8 mouse cellular contexts compared by ENCODE assay signal in genomic region chr3:107260956-107261850, GRCm38 (mm10). TPM values are rescaled to one million over a fixed set of nuclear protein-coding genes. Genes with fewer than 3 reads are reported as not detected.
DNase-seq lines count a peak whose midpoint lies in the region; ATAC-seq and TF ChIP-seq lines count a peak whose summit lies in the region.
"Had no signal": no experiment of that assay in that cellular context is flagged by ENCODE, and none has a peak within 500 bp of the region (broad histone marks: within the 10 kb centered on the region; RNA-seq: fewer than 3 reads in every experiment).

No protein-coding gene starts in this region.

- H3K4me2 ChIP-seq in embryonic facial prominence, embryonic 14.5 days (ENCODE audit: low read depth, low read length): no peak overlapping the region
- H3K4me2 ChIP-seq in heart, postnatal 0 days (ENCODE audit: low read depth, low read length): no peak overlapping the region
- no peak overlapping the region for H3K4me2 ChIP-seq in limb, embryonic 13.5 days (replicated peaks)

- H3K9ac ChIP-seq in embryonic facial prominence, embryonic 14.5 days (ENCODE audit: low read depth, low read length): no peak overlapping the region
- H3K9ac ChIP-seq in heart, postnatal 0 days (replicated peaks; ENCODE audit: low read depth, low read length): no peak overlapping the region
- peak overlapping the region; percentile 35; the same call in 1 of the 2 replicates for H3K9ac ChIP-seq in limb, embryonic 13.5 days

- DNase-seq in right cerebral cortex, adult 18-20 months: peak; percentile 43
- no peak for DNase-seq in right cerebral cortex, postnatal 14 days
- no peak for DNase-seq in embryonic facial prominence, embryonic 14.5 days (ENCODE audit: low spot score)
- DNase-seq in heart, postnatal 0 days (ENCODE audit: low spot score): no peak
- peak; percentile 48 for DNase-seq in thymus, postnatal 0 days (ENCODE audit: low spot score)
- DNase-seq in lung, postnatal 36 days: no peak

- H3K4me3 ChIP-seq in embryonic facial prominence, embryonic 14.5 days (ENCODE audit: low read depth, low read length): no peak overlapping the region
- H3K4me3 ChIP-seq in heart, postnatal 0 days (ENCODE audit: low read depth, low read length): no peak overlapping the region
- H3K4me3 ChIP-seq in limb, embryonic 13.5 days: no peak overlapping the region

- H3K27ac ChIP-seq in embryonic facial prominence, embryonic 14.5 days (replicated peaks; ENCODE audit: low read depth, low read length): 0 out of 2 replicates have a peak overlapping the region, but pooled peaks have one; percentile 21
- peak overlapping the region; percentile 4; the same call in 1 of the 2 replicates for H3K27ac ChIP-seq in heart, postnatal 0 days (ENCODE audit: low read depth)
- peak overlapping the region; percentile 6; the same call in 1 of the 2 replicates for H3K27ac ChIP-seq in limb, embryonic 13.5 days

- ATAC-seq in embryonic facial prominence, embryonic 14.5 days (ENCODE audit: low read depth): peak; percentile 62; the same call in 1 of the 2 replicates
- no peak for ATAC-seq in heart, postnatal 0 days (ENCODE audit: insufficient read depth, low read depth)
- no peak for ATAC-seq in limb, embryonic 13.5 days (ENCODE audit: low FRiP score, low read depth)

- H3K9me3 ChIP-seq in embryonic facial prominence, embryonic 14.5 days (ENCODE audit: control insufficient read depth, low read length): no peaks in the 10 kb centered on the region
- H3K9me3 ChIP-seq in heart, postnatal 0 days (replicated peaks; ENCODE audit: control insufficient read depth, low read length): no peaks in the 10 kb centered on the region
- H3K9me3 ChIP-seq in limb, embryonic 13.5 days: no peaks in the 10 kb centered on the region

- no peaks in the 10 kb centered on the region for H3K36me3 ChIP-seq in embryonic facial prominence, embryonic 14.5 days (ENCODE audit: control insufficient read depth, insufficient read depth, low read length)
- H3K36me3 ChIP-seq in heart, postnatal 0 days (replicated peaks; ENCODE audit: control insufficient read depth, insufficient read depth, low read length): no peaks in the 10 kb centered on the region
- no peaks in the 10 kb centered on the region for H3K36me3 ChIP-seq in limb, embryonic 13.5 days

- no peaks in the 10 kb centered on the region for H3K27me3 ChIP-seq in embryonic facial prominence, embryonic 14.5 days (replicated peaks; ENCODE audit: control insufficient read depth, insufficient read depth, low read length)
- no peaks in the 10 kb centered on the region for H3K27me3 ChIP-seq in heart, postnatal 0 days (ENCODE audit: control insufficient read depth, insufficient read depth, low read length)
- H3K27me3 ChIP-seq in limb, embryonic 13.5 days: no peaks in the 10 kb centered on the region

- no peak for TF ChIP-seq CTCF in heart, postnatal 0 days (IDR thresholded peaks at IDR 0.05; ENCODE audit: low read depth)

- 0 out of 2 replicates have a peak, but pooled peaks cover 6% of the 10 kb centered on the region for H3K4me1 ChIP-seq in embryonic facial prominence, embryonic 14.5 days (ENCODE audit: control insufficient read depth, insufficient read depth, low read length)
- H3K4me1 ChIP-seq in heart, postnatal 0 days (ENCODE audit: control insufficient read depth, insufficient read depth): no peaks in the 10 kb centered on the region
- peaks cover 16% of the 10 kb centered on the region for H3K4me1 ChIP-seq in limb, embryonic 13.5 days

- 36% methylated on average over 8 of the region's 8 CpGs for WGBS in embryonic facial prominence, embryonic 14.5 days
- 54% methylated on average over 8 of the region's 8 CpGs for WGBS in heart, postnatal 0 days
- 28% methylated on average over 8 of the region's 8 CpGs for WGBS in limb, embryonic 13.5 days

- TF ChIP-seq EP300 in heart, postnatal 0 days (IDR thresholded peaks at IDR 0.05; ENCODE audit: low read depth): no peak

RNA-seq across cellular contexts. Expression of gene Lamtor5, which starts 17.5 kb away (rescaled TPM):
- 182 and 192 TPM in 2 replicates for polyA plus RNA-seq in embryonic facial prominence, embryonic 14.5 days (2014; fragmentation: Nextera tagmentation; extraction: Ambion mirVana)
- 114 and 126 TPM in 2 replicates for total RNA-seq in heart, postnatal 0 days (2014; rRNA removed; ENCODE audit: low replicate concordance)
- polyA plus RNA-seq in heart, postnatal 0 days (2015; fragmentation: Nextera tagmentation; extraction: Ambion mirVana): 187 and 193 TPM in 2 replicates
- 184 and 190 TPM in 2 replicates for polyA plus RNA-seq in limb, embryonic 13.5 days (2015; fragmentation: Nextera tagmentation; extraction: Ambion mirVana)
- 250 and 260 TPM in 2 replicates for polyA plus RNA-seq in thymus, postnatal 0 days (2015; fragmentation: Nextera tagmentation; extraction: Ambion mirVana)

RNA-seq across cellular contexts. Expression of gene Prok1, which starts 21.7 kb away (rescaled TPM):
- polyA plus RNA-seq in embryonic facial prominence, embryonic 14.5 days (2014; fragmentation: Nextera tagmentation; extraction: Ambion mirVana): 0.14 TPM in 1 of 2 replicates, not detected in the other
- total RNA-seq in heart, postnatal 0 days (2014; rRNA removed; ENCODE audit: low replicate concordance): not detected in 2 replicates
- polyA plus RNA-seq in heart, postnatal 0 days (2015; fragmentation: Nextera tagmentation; extraction: Ambion mirVana): not detected in 2 replicates
- polyA plus RNA-seq in limb, embryonic 13.5 days (2015; fragmentation: Nextera tagmentation; extraction: Ambion mirVana): 0.08 TPM in 2 replicates
- polyA plus RNA-seq in thymus, postnatal 0 days (2015; fragmentation: Nextera tagmentation; extraction: Ambion mirVana): 0.08 and 0.22 TPM in 2 replicates
- total RNA-seq: hematopoietic stem cell, adult 5-6 weeks had no signal

RNA-seq across cellular contexts. Expression of gene Slc16a4, which starts 29.8 kb away (rescaled TPM):
- polyA plus RNA-seq in embryonic facial prominence, embryonic 14.5 days (2014; fragmentation: Nextera tagmentation; extraction: Ambion mirVana): 6.5 and 8.0 TPM in 2 replicates
- 2.1 TPM in 1 of 2 replicates, not detected in the other for total RNA-seq in heart, postnatal 0 days (2014; rRNA removed; ENCODE audit: low replicate concordance)
- polyA plus RNA-seq in heart, postnatal 0 days (2015; fragmentation: Nextera tagmentation; extraction: Ambion mirVana): 0.90 and 0.91 TPM in 2 replicates
- 10.6 and 11.0 TPM in 2 replicates for polyA plus RNA-seq in limb, embryonic 13.5 days (2015; fragmentation: Nextera tagmentation; extraction: Ambion mirVana)
- polyA plus RNA-seq in thymus, postnatal 0 days (2015; fragmentation: Nextera tagmentation; extraction: Ambion mirVana): 0.51 and 0.92 TPM in 2 replicates
- total RNA-seq: hematopoietic stem cell, adult 5-6 weeks had no signal

RNA-seq across cellular contexts. Expression of gene A630076J17Rik, which starts 30.8 kb away (rescaled TPM):
- not detected in 2 replicates for polyA plus RNA-seq in embryonic facial prominence, embryonic 14.5 days (2014; fragmentation: Nextera tagmentation; extraction: Ambion mirVana)
- total RNA-seq in heart, postnatal 0 days (2014; rRNA removed; ENCODE audit: low replicate concordance): 0.15 TPM in 1 of 2 replicates, not detected in the other
- polyA plus RNA-seq in heart, postnatal 0 days (2015; fragmentation: Nextera tagmentation; extraction: Ambion mirVana): 0.11 and 0.25 TPM in 2 replicates
- not detected in 2 replicates for polyA plus RNA-seq in limb, embryonic 13.5 days (2015; fragmentation: Nextera tagmentation; extraction: Ambion mirVana)
- polyA plus RNA-seq in thymus, postnatal 0 days (2015; fragmentation: Nextera tagmentation; extraction: Ambion mirVana): 0.92 and 1.7 TPM in 2 replicates
- total RNA-seq: hematopoietic stem cell, adult 5-6 weeks had no signal

RNA-seq across cellular contexts. Expression of gene Cym, which starts 39.7 kb away (rescaled TPM):
- polyA plus RNA-seq in embryonic facial prominence, embryonic 14.5 days (2014; fragmentation: Nextera tagmentation; extraction: Ambion mirVana): not detected in 2 replicates
- 0.53 TPM in 1 of 2 replicates, not detected in the other for total RNA-seq in heart, postnatal 0 days (2014; rRNA removed; ENCODE audit: low replicate concordance)
- 0.15 and 0.22 TPM in 2 replicates for polyA plus RNA-seq in heart, postnatal 0 days (2015; fragmentation: Nextera tagmentation; extraction: Ambion mirVana)
- polyA plus RNA-seq in limb, embryonic 13.5 days (2015; fragmentation: Nextera tagmentation; extraction: Ambion mirVana): 0.41 TPM in 1 of 2 replicates, not detected in the other
- polyA plus RNA-seq in thymus, postnatal 0 days (2015; fragmentation: Nextera tagmentation; extraction: Ambion mirVana): 1.2 and 1.3 TPM in 2 replicates
- total RNA-seq: hematopoietic stem cell, adult 5-6 weeks had no signal

Comparison
In these comparisons a context has a peak if more than half of its experiments do, and no peak if none do; other contexts are left out.
1. DNase-seq: peak in right cerebral cortex, adult 18-20 months (single experiment) and thymus, postnatal 0 days (single experiment); none in right cerebral cortex, postnatal 14 days (single experiment), embryonic facial prominence, embryonic 14.5 days (single experiment), heart, postnatal 0 days (single experiment) and lung, postnatal 36 days (single experiment).
2. Peak in every context shown above with its lines, with median percentiles within 50 percentile points of each other: H3K27ac ChIP-seq.